Mouse (Mus musculus): ENCODE data around the gene Faf1.

The Faf1 gene

DNA sequence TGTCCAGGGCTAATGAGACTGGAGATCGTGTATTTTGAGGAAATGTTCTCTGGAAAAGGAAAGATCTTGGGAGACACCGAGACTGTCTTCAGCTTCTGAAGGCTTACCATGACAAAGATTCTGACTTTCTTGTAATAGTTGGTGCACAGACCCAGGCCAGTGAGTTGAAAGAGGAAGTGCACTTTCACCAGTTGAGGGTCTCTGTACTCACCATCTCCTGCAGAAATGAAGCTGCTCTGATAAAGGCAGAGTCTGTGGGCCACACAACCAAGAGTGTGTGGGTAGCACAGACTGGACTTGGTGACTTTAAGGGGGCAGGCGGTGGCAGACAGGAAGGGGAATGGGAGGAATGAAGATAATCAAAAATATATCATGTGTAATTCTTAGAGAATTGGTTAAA, 260.2 kb downstream of the Faf1 start:
- no peak for DNase-seq (ENCODE audit: low read depth)

GRCm38 (mm10) chr4:109939291-109939690, 262.9 kb downstream of the Faf1 start:
- DNase-seq (ENCODE audit: low read depth): no peak

- no peak for DNase-seq (ENCODE audit: low read depth)
Measured at GRCm38 (mm10) chr4:109945554-109945953, 269.2 kb downstream of the Faf1 start.

- DNase-seq (ENCODE audit: low read depth): no peak
Measured at GRCm38 (mm10) chr4:109949307-109949706, 272.9 kb downstream of the Faf1 start.

- DNase-seq (ENCODE audit: low read depth): no peak
Measured at GRCm38 (mm10) chr4:109953509-109953908, 277.1 kb downstream of the Faf1 start.

DNA sequence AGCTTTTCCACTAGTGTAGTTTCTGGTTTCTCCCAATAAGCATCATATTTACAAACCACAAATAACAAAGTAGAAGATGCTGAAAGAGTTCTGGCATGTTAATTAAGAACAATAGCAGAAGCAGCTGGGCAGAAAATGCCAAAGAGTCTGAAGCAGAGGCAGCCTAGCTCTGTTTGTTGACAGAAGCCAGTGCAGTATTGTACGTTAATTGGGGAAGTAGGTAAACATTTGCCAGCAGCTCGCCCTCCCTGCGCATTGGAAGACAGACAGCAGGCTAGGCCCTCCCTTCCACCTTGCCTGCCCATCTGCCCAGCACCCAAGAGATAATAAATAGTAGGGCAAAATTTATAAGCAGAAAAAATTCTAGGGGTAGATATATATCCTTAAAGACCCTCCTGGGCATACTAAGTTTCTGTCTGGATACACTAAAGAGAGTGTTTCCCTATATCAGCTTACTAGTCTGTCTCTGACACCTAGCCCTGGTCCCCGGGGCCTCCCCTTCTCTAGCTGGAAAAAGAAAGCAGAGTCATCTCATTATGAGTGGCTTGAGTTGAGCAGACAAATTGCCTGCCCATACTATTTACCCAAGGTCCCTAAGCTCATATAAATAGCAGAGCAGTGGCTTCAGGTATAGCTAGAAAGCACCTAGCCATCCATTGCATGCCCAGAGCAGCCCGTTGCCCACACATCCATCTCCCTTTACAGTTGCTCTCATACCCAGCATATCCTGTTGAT, 284.0 kb downstream of the Faf1 start:
- DNase-seq (ENCODE audit: low read depth): no peak

GRCm38 (mm10) chr4:109963570-109964279, 287.3 kb downstream of the Faf1 start:
- DNase-seq (ENCODE audit: low read depth): no peak

GRCm38 (mm10) chr4:109969561-109969960, 293.2 kb downstream of the Faf1 start:
- DNase-seq (ENCODE audit: low read depth): no peak

DNA sequence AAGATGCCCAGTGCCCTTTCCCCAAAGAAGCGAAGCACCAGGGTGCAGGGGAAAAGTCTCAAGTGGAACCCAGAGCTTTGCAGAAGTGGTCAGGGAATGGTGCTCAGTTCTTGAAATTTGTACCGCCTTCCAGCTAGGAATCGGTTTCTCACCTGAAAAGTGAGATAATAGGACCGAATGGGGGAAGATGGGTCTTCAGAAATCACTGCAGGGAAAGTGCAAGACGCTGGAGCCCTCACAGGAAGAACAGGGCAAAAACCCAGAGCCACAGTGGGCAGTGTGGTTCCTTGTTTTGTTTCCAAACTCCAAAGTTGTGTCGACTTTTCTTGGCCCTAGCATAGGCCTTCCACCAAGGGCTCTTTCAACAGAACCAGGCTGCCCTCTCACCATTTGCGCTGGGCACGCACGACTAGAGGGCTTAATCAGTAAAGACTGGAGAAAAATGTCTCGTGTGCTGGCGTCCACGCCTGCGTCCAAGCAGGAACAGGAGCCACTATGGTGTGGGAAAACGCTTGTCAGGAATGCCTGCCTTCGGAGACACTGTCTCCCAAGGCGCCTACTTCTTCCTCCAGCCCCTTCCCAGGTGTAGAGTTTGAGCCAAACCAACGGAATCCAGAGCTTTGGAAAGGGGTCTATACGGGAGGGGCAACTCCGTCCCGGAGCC, 297.7 kb downstream of the Faf1 start:
- DNase-seq (ENCODE audit: low read depth): no peak

GRCm38 (mm10) chr4:109974655-109975380, 298.4 kb downstream of the Faf1 start:
- DNase-seq (ENCODE audit: low read depth): no peak

GRCm38 (mm10) chr4:109975381-109976240, 299.2 kb downstream of the Faf1 start:
- DNase-seq (ENCODE audit: low read depth): no peak

- no peak for DNase-seq (ENCODE audit: low read depth)
Measured at GRCm38 (mm10) chr4:109976273-109977147, 300.1 kb downstream of the Faf1 start.

GRCm38 (mm10) chr4:109977148-109978067, 301.0 kb downstream of the Faf1 start, which contains the start of gene Dmrta2:
TSS of gene Dmrta2 (plus strand) at chr4:109978053.
- DNase-seq (ENCODE audit: low read depth): no peak

GRCm38 (mm10) chr4:109978068-109978857, 301.9 kb downstream of the Faf1 start:
- DNase-seq (ENCODE audit: low read depth): no peak

GRCm38 (mm10) chr4:109978858-109979340, 302.5 kb downstream of the Faf1 start:
- DNase-seq (ENCODE audit: low read depth): no peak

GRCm38 (mm10) chr4:109979461-109980320, 303.3 kb downstream of the Faf1 start:
- DNase-seq (ENCODE audit: low read depth): no peak
